Mouse (Mus musculus) thymus, adult 2 months (tissue): ENCODE measurements around the gene Nfatc3.

ENCODE experiments used
- CTCF ChIP-seq: fragments of 200-500 bp; IDR thresholded peaks from 2 replicates; pipeline ENCODE4 v1.5.1; 2012; ENCODE audit warnings: mild to moderate bottlenecking, control low read depth, low read length, moderate library complexity, borderline replicate concordance; ENCODE audit not compliant: control insufficient read depth, poor library complexity, insufficient read depth; ENCODE audit errors: extremely low read depth
- POLR2A ChIP-seq: fragments of 200-500 bp; IDR thresholded peaks from 2 replicates; pipeline ENCODE4 v1.6.1; 2012; ENCODE audit warnings: mild to moderate bottlenecking, low read length, control low read depth, moderate library complexity; ENCODE audit not compliant: control insufficient read depth, poor library complexity, insufficient read depth; ENCODE audit errors: extremely low read depth

- TF ChIP-seq CTCF (no peak), POLR2A (no peak)
Measured at GRCm38 (mm10) chr8:106169017-106169933, 110.6 kb downstream of the Nfatc3 start.
